Mouse (Mus musculus): Measurements from ENCODE around the gene Scn1a. TPM values are rescaled to one million over a fixed set of nuclear protein-coding genes. Genes with fewer than 3 reads are reported as not detected.

Gene Scn1a
- total RNA-seq, 2 experiments from 2014 or later: 57.0 to 60.6 TPM

- DNase-seq (ENCODE audit: extremely low spot score in 1 of 2, low spot score in 1 of 2): peak; percentile 91 to 92
Measured at GRCm38 (mm10) chr2:66256220-66257131, 184.2 kb downstream of the Scn1a start, which contains the start of gene Ttc21b. TSS of gene Ttc21b (minus strand) at chr2:66256617.

- no peak for DNase-seq (ENCODE audit: extremely low spot score in 1 of 2, low spot score in 1 of 2)
Measured at GRCm38 (mm10) chr2:66244013-66244412, 196.6 kb downstream of the Scn1a start.

- DNase-seq (ENCODE audit: extremely low spot score in 1 of 2, low spot score in 1 of 2): no peak
Measured at GRCm38 (mm10) chr2:66240334-66240733, 200.3 kb downstream of the Scn1a start.

GRCm38 (mm10) chr2:66238886-66239285 is 201.8 kb downstream of the Scn1a start:
- DNase-seq (ENCODE audit: extremely low spot score in 1 of 2, low spot score in 1 of 2): no peak

- DNase-seq (ENCODE audit: extremely low spot score in 1 of 2, low spot score in 1 of 2): no peak
Measured at GRCm38 (mm10) chr2:66220954-66221353, 219.7 kb downstream of the Scn1a start.

Other genes with a start within 250 kb of the Scn1a start
- gene Ttc21b, start 184.2 kb downstream of the Scn1a start, total RNA-seq (2021): 10 to 100 TPM; 10.5 to 10.8 TPM
- gene Scn9a, start 194.1 kb upstream of the Scn1a start, total RNA-seq (2021): 1 to 10 TPM; 4.0 to 4.3 TPM

Data from layer of hippocampus, postnatal 25 days (tissue).